Mouse (Mus musculus): Measurements from ENCODE around the gene Gm13290. TPM values are rescaled to one million over a fixed set of nuclear protein-coding genes. Genes with fewer than 3 reads are reported as not detected.
A peak's percentile ranks its signal among the peaks of the same experiment; 100 is the strongest.
"Not testable (repeated sequence)": the region's sequence is repeated elsewhere in the genome, so short reads cannot be mapped to it uniquely, and the experiment has no call there.

Gm13290 gene
- polyA plus RNA-seq, 1 experiment from 2014 or later = not detected

DNA sequence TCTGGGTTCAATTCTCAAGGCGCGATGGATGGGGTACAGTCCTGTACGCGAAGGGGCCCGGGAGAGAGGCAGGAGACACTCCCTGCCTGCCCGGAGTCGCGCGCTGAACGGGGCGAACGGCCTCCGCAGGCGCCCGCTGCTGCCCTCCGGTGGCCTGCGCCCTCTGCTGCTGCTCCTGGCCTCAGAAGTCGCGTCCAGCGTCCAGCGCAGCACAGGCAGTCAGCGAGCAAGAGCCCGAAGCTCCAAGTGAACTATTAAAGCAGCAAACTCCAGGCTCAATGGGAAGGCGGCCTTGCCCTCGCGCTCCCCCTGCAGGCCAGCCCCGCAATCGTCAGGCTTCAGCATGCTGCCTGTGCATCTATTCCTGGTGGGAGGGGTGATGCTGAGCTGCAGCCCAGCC, 13.2 kb upstream of the Gm13290 start:
- H3K27ac ChIP-seq; H3K79me2 ChIP-seq (ENCODE audit: inconsistent target); H3K4me3 ChIP-seq (ENCODE audit: inconsistent target); H3K36me3 ChIP-seq (ENCODE audit: inconsistent target): not testable (repeated sequence)
- WGBS (ENCODE audit: missing documents) = 0% methylated on average over 2 of the region's 28 CpGs

DNA sequence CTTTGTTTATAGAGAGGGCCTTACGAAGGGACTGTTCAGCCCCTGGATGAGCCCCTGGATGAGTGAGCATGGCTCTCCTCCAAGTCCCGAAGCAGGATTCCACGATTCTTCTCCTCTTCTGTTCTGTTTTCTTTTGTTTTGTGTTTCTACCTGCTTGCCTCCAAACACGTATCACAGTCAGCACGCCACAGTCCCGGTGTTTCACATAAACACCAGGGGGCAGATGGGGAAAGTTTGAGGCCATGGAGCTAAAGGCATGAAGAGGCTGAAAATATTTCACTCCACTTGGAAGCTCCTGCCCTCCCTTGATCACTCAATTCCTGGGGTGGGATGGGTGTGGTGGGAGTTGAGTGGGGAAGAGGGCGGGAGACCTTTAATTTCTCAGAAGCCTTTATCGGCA, 11.9 kb upstream of the Gm13290 start:
- H3K79me2 ChIP-seq (ENCODE audit: inconsistent target); H3K27ac ChIP-seq; H3K4me3 ChIP-seq (ENCODE audit: inconsistent target); H3K36me3 ChIP-seq (ENCODE audit: inconsistent target): not testable (repeated sequence)
- 81% methylated on average over 3 of the region's 8 CpGs for WGBS (ENCODE audit: missing documents)

DNA sequence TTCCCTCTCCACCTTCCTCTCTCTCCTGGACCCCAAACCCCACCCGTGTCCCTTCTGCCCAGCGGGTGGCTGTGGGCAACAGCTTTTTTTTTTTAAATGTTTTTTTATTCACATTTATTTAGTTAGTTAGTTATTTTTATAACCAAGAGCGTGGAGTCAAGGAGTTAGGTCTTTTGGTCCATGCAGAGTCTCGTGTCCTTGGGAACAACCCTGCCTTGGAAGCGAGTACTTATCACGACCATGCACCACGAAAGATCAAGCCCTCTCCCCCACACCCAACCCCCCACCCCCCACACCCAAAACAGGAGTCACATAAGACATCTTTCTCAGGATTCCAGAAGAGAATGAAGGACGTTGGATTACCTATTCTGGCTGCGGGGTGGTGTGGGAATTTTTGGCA, 11.3 kb upstream of the Gm13290 start:
- H3K79me2 ChIP-seq (ENCODE audit: inconsistent target); H3K36me3 ChIP-seq (ENCODE audit: inconsistent target); H3K27ac ChIP-seq; H3K4me3 ChIP-seq (ENCODE audit: inconsistent target): not testable (repeated sequence)
- WGBS (ENCODE audit: missing documents) = 92% methylated on average over 2 of the region's 9 CpGs

DNA sequence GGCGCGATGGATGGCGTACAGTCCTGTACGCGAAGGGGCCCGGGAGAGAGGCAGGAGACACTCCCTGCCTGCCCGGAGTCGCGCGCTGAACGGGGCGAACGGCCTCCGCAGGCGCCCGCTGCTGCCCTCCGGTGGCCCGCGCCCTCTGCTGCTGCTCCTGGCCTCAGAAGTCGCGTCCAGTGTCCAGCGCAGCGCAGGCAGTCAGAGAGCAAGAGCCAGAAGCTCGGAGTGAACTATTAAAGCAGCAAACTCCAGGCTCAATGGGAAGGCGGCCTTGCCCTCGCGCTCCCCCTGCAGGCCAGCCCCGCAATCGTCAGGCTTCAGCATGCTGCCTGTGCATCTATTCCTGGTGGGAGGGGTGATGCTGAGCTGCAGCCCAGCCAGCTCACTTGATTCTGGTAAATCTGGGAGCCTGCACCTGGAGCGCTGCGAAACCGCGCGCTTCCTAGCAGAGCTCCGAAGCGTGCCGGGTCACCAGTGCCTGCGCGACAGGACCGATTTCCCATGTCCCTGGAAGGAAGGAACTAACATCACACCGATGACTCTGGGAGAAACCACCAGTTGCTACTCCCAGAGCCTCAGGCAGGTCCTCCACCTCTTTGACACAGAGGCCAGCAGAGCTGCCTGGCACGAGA, 10.1 kb upstream of the Gm13290 start:
- H3K27ac ChIP-seq; H3K79me2 ChIP-seq (ENCODE audit: inconsistent target); H3K4me3 ChIP-seq (ENCODE audit: inconsistent target); H3K36me3 ChIP-seq (ENCODE audit: inconsistent target): not testable (repeated sequence)
- 4% methylated on average over 15 of the region's 42 CpGs for WGBS (ENCODE audit: missing documents)

DNA sequence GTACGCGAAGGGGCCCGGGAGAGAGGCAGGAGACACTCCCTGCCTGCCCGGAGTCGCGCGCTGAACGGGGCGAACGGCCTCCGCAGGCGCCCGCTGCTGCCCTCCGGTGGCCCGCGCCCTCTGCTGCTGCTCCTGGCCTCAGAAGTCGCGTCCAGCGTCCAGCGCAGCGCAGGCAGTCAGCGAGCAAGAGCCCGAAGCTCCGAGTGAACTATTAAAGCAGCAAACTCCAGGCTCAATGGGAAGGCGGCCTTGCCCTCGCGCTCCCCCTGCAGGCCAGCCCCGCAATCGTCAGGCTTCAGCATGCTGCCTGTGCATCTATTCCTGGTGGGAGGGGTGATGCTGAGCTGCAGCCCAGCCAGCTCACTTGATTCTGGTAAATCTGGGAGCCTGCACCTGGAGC, 3.0 kb downstream of the Gm13290 start, which contains the start of gene Gm13289:
Gm13289 (plus strand) TSS at position 301 of the 400 bp plus-strand sequence.
- no CpG with 5 or more reads among the region's 29 CpGs for WGBS (ENCODE audit: missing documents)
- not testable (repeated sequence) for H3K79me2 ChIP-seq (ENCODE audit: inconsistent target); H3K27ac ChIP-seq; H3K4me3 ChIP-seq (ENCODE audit: inconsistent target); H3K36me3 ChIP-seq (ENCODE audit: inconsistent target)

DNA sequence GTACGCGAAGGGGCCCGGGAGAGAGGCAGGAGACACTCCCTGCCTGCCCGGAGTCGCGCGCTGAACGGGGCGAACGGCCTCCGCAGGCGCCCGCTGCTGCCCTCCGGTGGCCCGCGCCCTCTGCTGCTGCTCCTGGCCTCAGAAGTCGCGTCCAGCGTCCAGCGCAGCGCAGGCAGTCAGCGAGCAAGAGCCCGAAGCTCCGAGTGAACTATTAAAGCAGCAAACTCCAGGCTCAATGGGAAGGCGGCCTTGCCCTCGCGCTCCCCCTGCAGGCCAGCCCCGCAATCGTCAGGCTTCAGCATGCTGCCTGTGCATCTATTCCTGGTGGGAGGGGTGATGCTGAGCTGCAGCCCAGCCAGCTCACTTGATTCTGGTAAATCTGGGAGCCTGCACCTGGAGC, 5.9 kb downstream of the Gm13290 start, which contains the start of gene Gm13272:
Gm13272 (plus strand) TSS at position 301 of the 400 bp plus-strand sequence.
- H3K79me2 ChIP-seq (ENCODE audit: inconsistent target); H3K36me3 ChIP-seq (ENCODE audit: inconsistent target); H3K4me3 ChIP-seq (ENCODE audit: inconsistent target); H3K27ac ChIP-seq: not testable (repeated sequence)
- WGBS (ENCODE audit: missing documents) = no CpG with 5 or more reads among the region's 29 CpGs

DNA sequence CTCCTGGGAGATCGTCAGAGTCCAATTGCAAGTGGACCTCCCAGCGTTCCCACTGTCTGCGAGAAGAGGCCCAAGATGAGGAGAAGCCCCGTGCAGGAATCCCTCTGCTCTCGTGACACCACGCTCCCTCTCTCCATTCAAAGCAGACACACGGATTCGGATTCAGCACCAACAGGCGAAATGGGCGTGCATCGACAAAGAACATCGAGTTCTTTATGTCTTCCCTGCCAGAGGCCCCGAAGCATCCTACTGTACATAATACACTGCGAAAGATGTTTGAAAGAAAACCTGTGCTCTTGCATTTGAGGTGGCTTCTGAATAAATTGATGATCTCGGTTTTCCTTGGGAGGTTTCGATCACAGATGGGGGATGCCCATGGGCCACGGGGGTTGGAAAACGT, 6.7 kb downstream of the Gm13290 start:
- not testable (repeated sequence) for H3K36me3 ChIP-seq (ENCODE audit: inconsistent target); H3K27ac ChIP-seq; H3K79me2 ChIP-seq (ENCODE audit: inconsistent target); H3K4me3 ChIP-seq (ENCODE audit: inconsistent target)
- WGBS (ENCODE audit: missing documents) = 90% methylated on average over 2 of the region's 18 CpGs

DNA sequence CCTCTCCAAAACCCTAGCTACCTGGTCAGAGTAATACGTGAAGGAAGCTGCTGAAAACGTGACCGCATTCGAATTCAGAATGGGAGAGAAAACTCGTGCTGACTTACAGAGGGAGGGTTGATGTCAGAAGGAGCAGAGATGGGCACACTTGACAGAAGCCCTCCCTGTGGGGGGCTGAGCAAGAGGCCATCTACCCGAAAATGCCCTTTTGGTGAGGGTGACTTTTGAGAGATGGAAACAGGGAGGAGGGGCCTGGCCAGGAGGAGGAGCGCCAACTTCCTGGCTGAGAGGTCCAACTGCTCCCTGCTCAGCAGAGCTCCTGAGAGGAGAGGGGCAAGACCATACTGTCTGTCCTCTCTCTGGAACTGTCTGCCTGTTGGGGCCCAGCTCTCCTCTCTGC, 8.2 kb downstream of the Gm13290 start, which contains the start of gene Ifnz:
Ifnz (plus strand) TSS at position 301 of the 400 bp plus-strand sequence.
- Histone ChIP-seq H3K27ac (0 out of 2 replicates have a peak within 1 kb of the TSS, but pooled peaks have one; percentile 33), H3K4me3 (ENCODE audit: inconsistent target) (peak within 1 kb of the TSS; percentile 12; the same call in 1 of the 2 replicates)
- H3K79me2 ChIP-seq (ENCODE audit: inconsistent target); H3K36me3 ChIP-seq (ENCODE audit: inconsistent target): not testable (repeated sequence)
- WGBS (ENCODE audit: missing documents) = no CpG with 5 or more reads among the region's 7 CpGs

DNA sequence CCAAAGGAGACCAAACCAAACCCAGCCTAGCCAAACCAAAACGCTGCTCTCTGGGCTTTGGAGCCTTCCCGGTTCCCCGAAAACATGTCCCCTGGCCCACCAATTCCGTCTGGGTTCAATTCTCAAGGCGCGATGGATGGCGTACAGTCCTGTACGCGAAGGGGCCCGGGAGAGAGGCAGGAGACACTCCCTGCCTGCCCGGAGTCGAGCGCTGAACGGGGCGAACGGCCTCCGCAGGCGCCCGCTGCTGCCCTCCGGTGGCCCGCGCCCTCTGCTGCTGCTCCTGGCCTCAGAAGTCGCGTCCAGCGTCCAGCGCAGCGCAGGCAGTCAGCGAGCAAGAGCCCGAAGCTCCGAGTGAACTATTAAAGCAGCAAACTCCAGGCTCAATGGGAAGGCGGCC, 8.7 kb downstream of the Gm13290 start:
- no CpG with 5 or more reads among the region's 31 CpGs for WGBS (ENCODE audit: missing documents)
- H3K79me2 ChIP-seq (ENCODE audit: inconsistent target); H3K36me3 ChIP-seq (ENCODE audit: inconsistent target): not testable (repeated sequence)
- H3K27ac ChIP-seq = 0 out of 2 replicates have a peak overlapping the region, but pooled peaks have one; percentile 33
- H3K4me3 ChIP-seq (ENCODE audit: inconsistent target) = peak overlapping the region; percentile 12; the same call in 1 of the 2 replicates

DNA sequence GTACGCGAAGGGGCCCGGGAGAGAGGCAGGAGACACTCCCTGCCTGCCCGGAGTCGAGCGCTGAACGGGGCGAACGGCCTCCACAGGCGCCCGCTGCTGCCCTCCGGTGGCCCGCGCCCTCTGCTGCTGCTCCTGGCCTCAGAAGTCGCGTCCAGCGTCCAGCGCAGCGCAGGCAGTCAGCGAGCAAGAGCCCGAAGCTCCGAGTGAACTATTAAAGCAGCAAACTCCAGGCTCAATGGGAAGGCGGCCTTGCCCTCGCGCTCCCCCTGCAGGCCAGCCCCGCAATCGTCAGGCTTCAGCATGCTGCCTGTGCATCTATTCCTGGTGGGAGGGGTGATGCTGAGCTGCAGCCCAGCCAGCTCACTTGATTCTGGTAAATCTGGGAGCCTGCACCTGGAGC, 11.8 kb downstream of the Gm13290 start, which contains the start of gene Gm13276:
Gm13276 (plus strand) TSS at position 301 of the 400 bp plus-strand sequence.
- H3K79me2 ChIP-seq (ENCODE audit: inconsistent target); H3K27ac ChIP-seq; H3K4me3 ChIP-seq (ENCODE audit: inconsistent target); H3K36me3 ChIP-seq (ENCODE audit: inconsistent target): not testable (repeated sequence)
- no CpG with 5 or more reads among the region's 27 CpGs for WGBS (ENCODE audit: missing documents)

DNA sequence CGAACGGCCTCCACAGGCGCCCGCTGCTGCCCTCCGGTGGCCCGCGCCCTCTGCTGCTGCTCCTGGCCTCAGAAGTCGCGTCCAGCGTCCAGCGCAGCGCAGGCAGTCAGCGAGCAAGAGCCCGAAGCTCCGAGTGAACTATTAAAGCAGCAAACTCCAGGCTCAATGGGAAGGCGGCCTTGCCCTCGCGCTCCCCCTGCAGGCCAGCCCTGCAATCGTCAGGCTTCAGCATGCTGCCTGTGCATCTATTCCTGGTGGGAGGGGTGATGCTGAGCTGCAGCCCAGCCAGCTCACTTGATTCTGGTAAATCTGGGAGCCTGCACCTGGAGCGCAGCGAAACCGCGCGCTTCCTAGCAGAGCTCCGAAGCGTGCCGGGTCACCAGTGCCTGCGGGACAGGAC, 14.8 kb downstream of the Gm13290 start, which contains the start of gene Gm13277:
Gm13277 (plus strand) TSS at position 231 of the 400 bp plus-strand sequence.
- not testable (repeated sequence) for H3K79me2 ChIP-seq (ENCODE audit: inconsistent target); H3K27ac ChIP-seq; H3K36me3 ChIP-seq (ENCODE audit: inconsistent target); H3K4me3 ChIP-seq (ENCODE audit: inconsistent target)
- no CpG with 5 or more reads among the region's 28 CpGs for WGBS (ENCODE audit: missing documents)

DNA sequence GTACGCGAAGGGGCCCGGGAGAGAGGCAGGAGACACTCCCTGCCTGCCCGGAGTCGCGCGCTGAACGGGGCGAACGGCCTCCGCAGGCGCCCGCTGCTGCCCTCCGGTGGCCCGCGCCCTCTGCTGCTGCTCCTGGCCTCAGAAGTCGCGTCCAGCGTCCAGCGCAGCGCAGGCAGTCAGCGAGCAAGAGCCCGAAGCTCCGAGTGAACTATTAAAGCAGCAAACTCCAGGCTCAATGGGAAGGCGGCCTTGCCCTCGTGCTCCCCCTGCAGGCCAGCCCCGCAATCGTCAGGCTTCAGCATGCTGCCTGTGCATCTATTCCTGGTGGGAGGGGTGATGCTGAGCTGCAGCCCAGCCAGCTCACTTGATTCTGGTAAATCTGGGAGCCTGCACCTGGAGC, 17.6 kb downstream of the Gm13290 start, which contains the start of gene Gm13278:
Gm13278 (plus strand) TSS at position 301 of the 400 bp plus-strand sequence.
- not testable (repeated sequence) for H3K79me2 ChIP-seq (ENCODE audit: inconsistent target); H3K27ac ChIP-seq; H3K4me3 ChIP-seq (ENCODE audit: inconsistent target); H3K36me3 ChIP-seq (ENCODE audit: inconsistent target)
- WGBS (ENCODE audit: missing documents) = no CpG with 5 or more reads among the region's 28 CpGs

DNA sequence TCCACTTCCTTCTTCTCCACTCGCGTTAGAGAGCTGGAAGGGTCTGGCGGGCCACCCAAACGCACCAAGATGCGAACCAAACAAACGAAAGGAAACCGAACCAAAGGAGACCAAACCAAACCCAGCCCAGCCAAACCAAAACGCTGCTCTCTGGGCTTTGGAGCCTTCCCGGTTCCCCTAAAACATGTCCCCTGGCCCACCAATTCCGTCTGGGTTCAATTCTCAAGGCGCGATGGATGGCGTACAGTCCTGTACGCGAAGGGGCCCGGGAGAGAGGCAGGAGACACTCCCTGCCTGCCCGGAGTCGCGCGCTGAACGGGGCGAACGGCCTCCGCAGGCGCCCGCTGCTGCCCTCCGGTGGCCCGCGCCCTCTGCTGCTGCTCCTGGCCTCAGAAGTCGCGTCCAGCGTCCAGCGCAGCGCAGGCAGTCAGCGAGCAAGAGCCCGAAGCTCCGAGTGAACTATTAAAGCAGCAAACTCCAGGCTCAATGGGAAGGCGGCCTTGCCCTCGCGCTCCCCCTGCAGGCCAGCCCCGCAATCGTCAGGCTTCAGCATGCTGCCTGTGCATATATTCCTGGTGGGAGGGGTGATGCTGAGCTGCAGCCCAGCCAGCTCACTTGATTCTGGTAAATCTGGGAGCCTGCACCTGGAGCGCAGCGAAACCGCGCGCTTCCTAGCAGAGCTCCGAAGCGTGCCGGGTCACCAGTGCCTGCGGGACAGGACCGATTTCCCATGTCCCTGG, 20.5 kb downstream of the Gm13290 start, which contains the start of gene Gm13275:
Gm13275 (plus strand) TSS at position 552 of the 740 bp plus-strand sequence.
- not testable (repeated sequence) for H3K4me3 ChIP-seq (ENCODE audit: inconsistent target)
- WGBS (ENCODE audit: missing documents) = 0% methylated on average over 1 of the region's 52 CpGs

DNA sequence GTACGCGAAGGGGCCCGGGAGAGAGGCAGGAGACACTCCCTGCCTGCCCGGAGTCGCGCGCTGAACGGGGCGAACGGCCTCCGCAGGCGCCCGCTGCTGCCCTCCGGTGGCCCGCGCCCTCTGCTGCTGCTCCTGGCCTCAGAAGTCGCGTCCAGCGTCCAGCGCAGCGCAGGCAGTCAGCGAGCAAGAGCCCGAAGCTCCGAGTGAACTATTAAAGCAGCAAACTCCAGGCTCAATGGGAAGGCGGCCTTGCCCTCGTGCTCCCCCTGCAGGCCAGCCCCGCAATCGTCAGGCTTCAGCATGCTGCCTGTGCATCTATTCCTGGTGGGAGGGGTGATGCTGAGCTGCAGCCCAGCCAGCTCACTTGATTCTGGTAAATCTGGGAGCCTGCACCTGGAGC, 23.5 kb downstream of the Gm13290 start, which contains the start of gene Gm13279:
Gm13279 (plus strand) TSS at position 301 of the 400 bp plus-strand sequence.
- H3K27ac ChIP-seq; H3K79me2 ChIP-seq (ENCODE audit: inconsistent target); H3K4me3 ChIP-seq (ENCODE audit: inconsistent target); H3K36me3 ChIP-seq (ENCODE audit: inconsistent target): not testable (repeated sequence)
- no CpG with 5 or more reads among the region's 28 CpGs for WGBS (ENCODE audit: missing documents)

More for the DNA sequence above, 20.5 kb downstream of the Gm13290 start, which contains the start of gene Gm13275:
- H3K36me3 ChIP-seq (ENCODE audit: inconsistent target); H3K27ac ChIP-seq; H3K79me2 ChIP-seq (ENCODE audit: inconsistent target): not testable (repeated sequence)

DNA sequence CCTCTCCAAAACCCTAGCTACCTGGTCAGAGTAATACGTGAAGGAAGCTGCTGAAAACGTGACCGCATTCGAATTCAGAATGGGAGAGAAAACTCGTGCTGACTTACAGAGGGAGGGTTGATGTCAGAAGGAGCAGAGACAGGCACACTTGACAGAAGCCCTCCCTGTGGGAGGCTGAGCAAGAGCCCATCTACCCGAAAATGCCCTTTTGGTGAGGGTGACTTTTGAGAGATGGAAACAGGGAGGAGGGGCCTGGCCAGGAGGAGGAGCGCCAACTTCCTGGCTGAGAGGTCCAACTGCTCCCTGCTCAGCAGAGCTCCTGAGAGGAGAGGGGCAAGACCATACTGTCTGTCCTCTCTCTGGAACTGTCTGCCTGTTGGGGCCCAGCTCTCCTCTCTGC, 25.7 kb downstream of the Gm13290 start, which contains the start of gene Gm13285:
Gm13285 (plus strand) TSS at position 301 of the 400 bp plus-strand sequence.
- not testable (repeated sequence) for H3K36me3 ChIP-seq (ENCODE audit: inconsistent target); H3K27ac ChIP-seq
- WGBS (ENCODE audit: missing documents) = no CpG with 5 or more reads among the region's 7 CpGs

More for the DNA sequence above, 25.7 kb downstream of the Gm13290 start, which contains the start of gene Gm13285:
- H3K4me3 ChIP-seq (ENCODE audit: inconsistent target); H3K79me2 ChIP-seq (ENCODE audit: inconsistent target): not testable (repeated sequence)

All from macrophage (primary cell).